Mouse (Mus musculus) hindbrain, embryonic 14.5 days (tissue): ENCODE measurements at regions not wholly inside any gene's neighbourhood (a gene's known extent, or its start where the extent isn't known, plus 50 kb on each side); places are given as distances from the start of the nearest gene placed in this dataset.
A peak's percentile ranks its signal among the peaks of the same experiment; 100 is the strongest.

ENCODE experiments used
- ATAC-seq: fragments of 200-750 bp; cut with Nextera tagmentation; 2 replicates; pipeline ENCODE4 v1.8.0; 2017; ENCODE audit warnings: moderate number of reproducible peaks, mild to moderate bottlenecking, moderate TSS enrichment, moderate library complexity; ENCODE audit not compliant: low FRiP score
- DNase-seq: peaks from one replicate; pipeline ENCODE4 v3.0.0-alpha.2; 2015; ENCODE audit warnings: low spot score
- H3K27ac ChIP-seq: fragments of 300-500 bp; sonication (generic); 2 replicates; pipeline ENCODE4 v1.5.1; 2014; ENCODE audit warnings: mild to moderate bottlenecking, moderate library complexity
- H3K27me3 ChIP-seq: fragments of 300-500 bp; sonication (generic); 2 replicates; pipeline ENCODE4 v1.6.1; 2014; ENCODE audit warnings: mild to moderate bottlenecking, low read length, mixed read lengths; ENCODE audit not compliant: control insufficient read depth, insufficient read depth
- H3K36me3 ChIP-seq: fragments of 300-500 bp; sonication (generic); replicated peaks from 2 replicates; pipeline ENCODE4 v1.6.1; 2014; ENCODE audit not compliant: control insufficient read depth, insufficient read depth
- H3K4me1 ChIP-seq: fragments of 300-500 bp; sonication (generic); replicated peaks from 2 replicates; pipeline ENCODE4 v1.6.1; 2014; ENCODE audit warnings: antibody characterized with exemption, low read length, mixed read lengths; ENCODE audit not compliant: control insufficient read depth, insufficient read depth
- H3K4me2 ChIP-seq: fragments of 300-500 bp; sonication (generic); replicated peaks from 2 replicates; pipeline ENCODE4 v1.6.1; 2014; ENCODE audit warnings: mild to moderate bottlenecking, moderate library complexity
- H3K4me3 ChIP-seq: fragments of 300-500 bp; sonication (generic); replicated peaks from 2 replicates; pipeline ENCODE4 v1.5.1; 2014; ENCODE audit warnings: mild to moderate bottlenecking, low read length
- H3K9ac ChIP-seq: fragments of 300-500 bp; sonication (generic); 2 replicates; pipeline ENCODE4 v1.6.1; 2014
- H3K9me3 ChIP-seq: fragments of 300-500 bp; sonication (generic); 2 replicates; pipeline ENCODE4 v1.6.1; 2016; ENCODE audit warnings: low read length; ENCODE audit not compliant: control insufficient read depth
- WGBS: fragments of 180-500 bp; shearing (Covaris S2); extraction: QIAGEN DNeasy Blood & Tissue Kit; methylation state at CpG from one replicate; pipeline ENCODE4 v1.1.7; 2014; 5-methylcytosine and 5-hydroxymethylcytosine counted together

- Histone ChIP-seq H3K4me3 (no peak overlapping the region), H3K4me2 (no peak overlapping the region), H3K9me3 (no peaks in the 10 kb centered on the region), H3K9ac (no peak overlapping the region), H3K27ac (no peak overlapping the region), H3K27me3 (no peaks in the 10 kb centered on the region), H3K4me1 (no peaks in the 10 kb centered on the region), H3K36me3 (no peaks in the 10 kb centered on the region)
- WGBS: 54% methylated on average over 15 of the region's 15 CpGs
- ATAC-seq: no peak
- no peak for DNase-seq
Measured at GRCm38 (mm10) chr12:110040682-110041081, 238.2 kb upstream of the Dio3 start.

GRCm38 (mm10) chr12:110041782-110042181, 237.1 kb upstream of the Dio3 start:
- Histone ChIP-seq H3K4me3 (no peak overlapping the region), H3K27ac (no peak overlapping the region), H3K36me3 (no peaks in the 10 kb centered on the region), H3K27me3 (no peaks in the 10 kb centered on the region), H3K9me3 (no peaks in the 10 kb centered on the region), H3K4me1 (no peaks in the 10 kb centered on the region), H3K4me2 (no peak overlapping the region), H3K9ac (no peak overlapping the region)
- 84% methylated on average over 3 of the region's 3 CpGs for WGBS
- no peak for DNase-seq
- ATAC-seq: no peak

GRCm38 (mm10) chr12:110044266-110044665, 234.6 kb upstream of the Dio3 start:
- 81% methylated on average over 5 of the region's 5 CpGs for WGBS
- Histone ChIP-seq H3K9ac (no peak overlapping the region), H3K4me3 (no peak overlapping the region), H3K27ac (no peak overlapping the region), H3K9me3 (no peaks in the 10 kb centered on the region), H3K4me1 (no peaks in the 10 kb centered on the region), H3K4me2 (no peak overlapping the region), H3K36me3 (no peaks in the 10 kb centered on the region), H3K27me3 (no peaks in the 10 kb centered on the region)
- ATAC-seq: no peak
- DNase-seq: no peak

GRCm38 (mm10) chr12:110044721-110045120, 234.1 kb upstream of the Dio3 start:
- Histone ChIP-seq H3K4me1 (no peaks in the 10 kb centered on the region), H3K27me3 (no peaks in the 10 kb centered on the region), H3K4me3 (no peak overlapping the region), H3K36me3 (no peaks in the 10 kb centered on the region), H3K4me2 (no peak overlapping the region), H3K9me3 (no peaks in the 10 kb centered on the region), H3K27ac (no peak overlapping the region), H3K9ac (no peak overlapping the region)
- DNase-seq (no peak), ATAC-seq (no peak)
- WGBS: 91% methylated on average over 5 of the region's 5 CpGs

GRCm38 (mm10) chr12:110045770-110046330, 233.0 kb upstream of the Dio3 start:
- no peak overlapping the region for H3K4me3 ChIP-seq
- WGBS: 59% methylated on average over 17 of the region's 17 CpGs
- no peaks in the 10 kb centered on the region for H3K36me3 ChIP-seq
- no peak overlapping the region for H3K27ac ChIP-seq
- no peaks in the 10 kb centered on the region for H3K9me3 ChIP-seq
- H3K4me2 ChIP-seq: no peak overlapping the region
- no peaks in the 10 kb centered on the region for H3K27me3 ChIP-seq
- DNase-seq (no peak), ATAC-seq (peak; percentile 62; the same call in 1 of the 2 replicates)
- no peaks in the 10 kb centered on the region for H3K4me1 ChIP-seq
- no peak overlapping the region for H3K9ac ChIP-seq

- Histone ChIP-seq H3K4me1 (no peaks in the 10 kb centered on the region), H3K9me3 (no peaks in the 10 kb centered on the region), H3K4me2 (no peak overlapping the region), H3K4me3 (no peak overlapping the region), H3K27ac (no peak overlapping the region), H3K27me3 (no peaks in the 10 kb centered on the region), H3K9ac (no peak overlapping the region), H3K36me3 (no peaks in the 10 kb centered on the region)
- DNase-seq (no peak), ATAC-seq (no peak)
- 70% methylated on average over 9 of the region's 9 CpGs for WGBS
Measured at GRCm38 (mm10) chr12:110046613-110047012, 232.3 kb upstream of the Dio3 start.

GRCm38 (mm10) chr12:110047466-110048250, 231.2 kb upstream of the Dio3 start:
- DNase-seq: no peak
- no peak overlapping the region for H3K4me2 ChIP-seq
- H3K9ac ChIP-seq: no peak overlapping the region

GRCm38 (mm10) chr12:110049154-110049736, 229.6 kb upstream of the Dio3 start:
- Histone ChIP-seq H3K4me3 (no peak overlapping the region), H3K4me1 (no peaks in the 10 kb centered on the region), H3K36me3 (no peaks in the 10 kb centered on the region), H3K9ac (no peak overlapping the region), H3K27me3 (no peaks in the 10 kb centered on the region), H3K27ac (no peak overlapping the region), H3K4me2 (no peak overlapping the region), H3K9me3 (no peaks in the 10 kb centered on the region)
- ATAC-seq (no peak), DNase-seq (no peak)
- 86% methylated on average over 10 of the region's 10 CpGs for WGBS

More at GRCm38 (mm10) chr12:110047466-110048250, 231.2 kb upstream of the Dio3 start:
- Histone ChIP-seq H3K4me3 (no peak overlapping the region), H3K4me1 (no peaks in the 10 kb centered on the region), H3K27ac (no peak overlapping the region), H3K36me3 (no peaks in the 10 kb centered on the region), H3K27me3 (no peaks in the 10 kb centered on the region), H3K9me3 (no peaks in the 10 kb centered on the region)
- ATAC-seq: no peak
- WGBS: 80% methylated on average over 16 of the region's 16 CpGs

- H3K27me3 ChIP-seq: no peaks in the 10 kb centered on the region
- H3K9ac ChIP-seq: no peak overlapping the region
- no peaks in the 10 kb centered on the region for H3K36me3 ChIP-seq
- no peak overlapping the region for H3K27ac ChIP-seq
- no peak overlapping the region for H3K4me3 ChIP-seq
- 80% methylated on average over 5 of the region's 5 CpGs for whole genome bisulfite sequencing
- H3K9me3 ChIP-seq: no peaks in the 10 kb centered on the region
- H3K4me1 ChIP-seq: no peaks in the 10 kb centered on the region
- ATAC-seq (no peak), DNase-seq (no peak)
- H3K4me2 ChIP-seq: no peak overlapping the region
Measured at GRCm38 (mm10) chr12:110059321-110059720, 219.5 kb upstream of the Dio3 start.
